Comparison of ENCODE assay signal across 21 mouse cellular contexts in the genomic region with DNA sequence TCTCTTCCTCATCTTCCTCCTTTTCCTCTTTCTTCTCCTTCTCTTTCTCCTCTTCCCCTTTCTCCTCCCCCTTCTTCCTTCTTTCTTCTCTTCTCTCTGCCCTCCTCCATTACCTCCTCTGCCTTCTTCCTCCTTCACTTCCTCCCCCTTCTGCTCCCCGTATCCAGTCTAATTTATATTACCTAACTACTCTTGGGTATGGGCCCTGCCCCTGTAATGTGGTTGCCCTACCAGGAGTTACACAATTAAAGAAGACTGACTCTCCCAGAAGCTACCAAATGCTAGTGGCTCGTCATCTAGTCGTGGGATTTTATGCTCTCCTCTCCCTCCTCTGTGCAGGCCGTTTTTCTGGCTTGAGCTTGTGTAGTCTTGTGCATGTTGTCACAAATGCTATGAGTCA. TPM values are rescaled to one million over a fixed set of nuclear protein-coding genes. Genes with fewer than 3 reads are reported as not detected.
A peak's percentile ranks its signal among the peaks of the same experiment; 100 is the strongest.
DNase-seq lines count a peak whose midpoint lies in the region; ATAC-seq and TF ChIP-seq lines count a peak whose summit lies in the region.
"Had no signal": no experiment of that assay in that cellular context is flagged by ENCODE, and none has a peak within 500 bp of the region (broad histone marks: within the 10 kb centered on the region; RNA-seq: fewer than 3 reads in every experiment).

No protein-coding gene starts in this region.

- no peak for TF ChIP-seq CTCF in midbrain, postnatal 0 days (IDR thresholded peaks at IDR 0.05)

- H3K27me3 ChIP-seq in midbrain, embryonic 11.5 days (ENCODE audit: control insufficient read depth, insufficient read depth, low read length), result peaks cover 9% of the 10 kb centered on the region
- no peaks in the 10 kb centered on the region for H3K27me3 ChIP-seq in midbrain, postnatal 0 days (ENCODE audit: insufficient read depth, low read length)

- H3K9me3 ChIP-seq in midbrain, embryonic 11.5 days (ENCODE audit: control insufficient read depth, low read length), result no peaks in the 10 kb centered on the region
- no peaks in the 10 kb centered on the region for H3K9me3 ChIP-seq in midbrain, postnatal 0 days (ENCODE audit: low read length)
- H3K9me3 ChIP-seq: embryonic facial prominence, embryonic 13.5 days; forebrain, embryonic 13.5 days; heart, embryonic 13.5 days; hindbrain, embryonic 12.5 days had no signal

- H3K36me3 ChIP-seq in midbrain, embryonic 11.5 days (ENCODE audit: control insufficient read depth, insufficient read depth, low read length), result no peaks in the 10 kb centered on the region
- H3K36me3 ChIP-seq in midbrain, postnatal 0 days (ENCODE audit: insufficient read depth, low read length), result no peaks in the 10 kb centered on the region
- H3K36me3 ChIP-seq: embryonic facial prominence, embryonic 13.5 days; heart, embryonic 13.5 days; hindbrain, embryonic 12.5 days had no signal

- peak; percentile 28 for DNase-seq in midbrain, embryonic 11.5 days (ENCODE audit: low spot score, missing footprints)
- no peak for DNase-seq in midbrain, postnatal 0 days (ENCODE audit: low spot score)
- DNase-seq in 416B (ENCODE audit: low read depth), result peak; percentile 65
- no peak for DNase-seq in retina, embryonic 14.5 days (ENCODE audit: low spot score)
- no peak for DNase-seq in adrenal gland, adult 8-10 months
- DNase-seq: adrenal gland, adult 2 months; adrenal gland, postnatal 36 days; cerebellum, adult 11 months; cerebellum, adult 8-10 months; cerebellum, postnatal 14 days; forebrain, postnatal 0 days; gastrocnemius, postnatal 36 days; heart, postnatal 4 days had no signal

- no peaks in the 10 kb centered on the region for H3K4me1 ChIP-seq in midbrain, embryonic 11.5 days (ENCODE audit: control insufficient read depth, insufficient read depth, low read length)
- H3K4me1 ChIP-seq in midbrain, postnatal 0 days (ENCODE audit: insufficient read depth, low read length), result no peaks in the 10 kb centered on the region
- H3K4me1 ChIP-seq: heart, embryonic 13.5 days had no signal

- H3K9ac ChIP-seq in midbrain, embryonic 11.5 days (ENCODE audit: low read length), result no peak overlapping the region
- H3K9ac ChIP-seq in midbrain, postnatal 0 days (replicated peaks; ENCODE audit: low read length, poor library complexity, severe bottlenecking), result no peak overlapping the region
- H3K9ac ChIP-seq: embryonic facial prominence, embryonic 13.5 days; forebrain, embryonic 13.5 days; forebrain, postnatal 0 days; heart, embryonic 13.5 days; hindbrain, embryonic 12.5 days had no signal

- no peak overlapping the region for H3K4me3 ChIP-seq in midbrain, embryonic 11.5 days (ENCODE audit: low read depth, low read length)
- H3K4me3 ChIP-seq in midbrain, postnatal 0 days (ENCODE audit: low read depth, low read length), result no peak overlapping the region
- H3K4me3 ChIP-seq: embryonic facial prominence, embryonic 13.5 days; forebrain, embryonic 13.5 days; heart, embryonic 13.5 days; hindbrain, embryonic 12.5 days had no signal

- WGBS in midbrain, embryonic 11.5 days, result 90% methylated on average over 4 of the region's 4 CpGs
- WGBS in midbrain, postnatal 0 days, result 77% methylated on average over 4 of the region's 4 CpGs

- no peak overlapping the region for H3K4me2 ChIP-seq in midbrain, embryonic 11.5 days
- H3K4me2 ChIP-seq in midbrain, postnatal 0 days (ENCODE audit: low read depth, low read length, poor library complexity, severe bottlenecking), result no peak overlapping the region
- H3K4me2 ChIP-seq: embryonic facial prominence, embryonic 13.5 days; forebrain, embryonic 13.5 days; heart, embryonic 13.5 days; hindbrain, embryonic 12.5 days had no signal

- no peak overlapping the region for H3K27ac ChIP-seq in midbrain, embryonic 11.5 days (ENCODE audit: low read depth, low read length)
- no peak overlapping the region for H3K27ac ChIP-seq in midbrain, postnatal 0 days (ENCODE audit: low read depth, low read length)
- H3K27ac ChIP-seq: embryonic facial prominence, embryonic 13.5 days; forebrain, embryonic 13.5 days; heart, embryonic 13.5 days; hindbrain, embryonic 12.5 days had no signal

- no peak for ATAC-seq in midbrain, embryonic 11.5 days (ENCODE audit: low FRiP score)
- no peak for ATAC-seq in midbrain, postnatal 0 days (ENCODE audit: low FRiP score)
- ATAC-seq in common myeloid progenitor, adult 5-6 weeks (replicated peaks; ENCODE audit: low read depth, poor library complexity, severe bottlenecking), result peak; percentile 40
- peak; percentile 54 for ATAC-seq in megakaryocyte progenitor cell, adult 5-6 weeks (replicated peaks; ENCODE audit: poor library complexity)
- ATAC-seq: forebrain, embryonic 13.5 days; forebrain, postnatal 0 days; hindbrain, embryonic 16.5 days; inflammation-experienced regulatory T-cells, adult 6 months had no signal

RNA-seq across cellular contexts. Expression of a gene that starts 5.0 kb away (rescaled TPM):
- 1.1 TPM in 2 replicates for polyA plus RNA-seq in midbrain, embryonic 11.5 days (2014; fragmentation: Nextera tagmentation; extraction: Ambion mirVana)
- 1.4 and 2.8 TPM in 2 replicates for total RNA-seq in midbrain, postnatal 0 days (2014; rRNA removed)
- polyA plus RNA-seq in midbrain, postnatal 0 days (2015; fragmentation: Nextera tagmentation; extraction: Ambion mirVana), result 1.9 and 2.2 TPM in 2 replicates
- 13.0 and 23.2 TPM in 2 replicates for total RNA-seq in common myeloid progenitor, adult 5-6 weeks (2017)
- 98.0 and 103 TPM in 2 replicates for total RNA-seq in megakaryocyte progenitor cell, adult 5-6 weeks (2015)
- 50.3 and 70.8 TPM in 2 replicates for total RNA-seq in megakaryocyte progenitor cell, adult 5-6 weeks (2017)
- 1 to 10 TPM in 2 of 4 experiments, under 1 TPM in 2; 0.83 to 2.4 (median 0.97) TPM for total RNA-seq in adrenal gland, adult 8-10 months (2022)

Comparison
In these comparisons a context has a peak if more than half of its experiments do, and no peak if none do; other contexts are left out.
1. DNase-seq: peak in midbrain, embryonic 11.5 days (single experiment) and 416B (single experiment); none in midbrain, postnatal 0 days (single experiment), retina, embryonic 14.5 days (single experiment) and adrenal gland, adult 8-10 months (single experiment).
2. ATAC-seq: peak in common myeloid progenitor, adult 5-6 weeks (single experiment) and megakaryocyte progenitor cell, adult 5-6 weeks (single experiment); none in midbrain, embryonic 11.5 days (single experiment) and midbrain, postnatal 0 days (single experiment).